Mouse (Mus musculus) erythroid progenitor cell, adult 5-6 weeks (primary cell): ENCODE results near the gene Rabep1. TPM values are rescaled to one million over a fixed set of nuclear protein-coding genes. Genes with fewer than 3 reads are reported as not detected.

Experiments
- ATAC-seq: replicated peaks from 2 replicates; pipeline ENCODE4 v1.8.0; 2016; ENCODE audit warnings: moderate number of reproducible peaks, mild to moderate bottlenecking, moderate TSS enrichment, inconsistent platforms; ENCODE audit not compliant: poor library complexity, low FRiP score, severe bottlenecking
- total RNA-seq, 2 experiments: library from RNA; stranded (forward) in 1 of 2; stranded (reverse) in 1 of 2; fragments of 150-400 nt in 1 of 2; fragments of 186-747, 209-891 nt in 1 of 2; gene quantifications; 2 replicates each; pipeline versions ENCODE4 v1.2.3 to v1.2.4; 2015 to 2017; ENCODE audit warnings: low replicate concordance in 2 of 2

Gene Rabep1
- total RNA-seq, 2 experiments from 2014 or later = 8.0 to 20.9 TPM

- peak; percentile 80 for ATAC-seq
Measured at GRCm38 (mm10) chr11:70969821-70970559, 125.4 kb downstream of the Rabep1 start, which contains the start of the genes Nup88 and Rpain. TSS of gene Nup88 (minus strand) at chr11:70969973. TSS of gene Rpain (plus strand) at chr11:70970213.

- peak; percentile 73 for ATAC-seq
Measured at GRCm38 (mm10) chr11:70970560-70971540, 126.3 kb downstream of the Rabep1 start.

- no peak for ATAC-seq
Measured at GRCm38 (mm10) chr11:70972586-70972985, 128.0 kb downstream of the Rabep1 start.

DNA sequence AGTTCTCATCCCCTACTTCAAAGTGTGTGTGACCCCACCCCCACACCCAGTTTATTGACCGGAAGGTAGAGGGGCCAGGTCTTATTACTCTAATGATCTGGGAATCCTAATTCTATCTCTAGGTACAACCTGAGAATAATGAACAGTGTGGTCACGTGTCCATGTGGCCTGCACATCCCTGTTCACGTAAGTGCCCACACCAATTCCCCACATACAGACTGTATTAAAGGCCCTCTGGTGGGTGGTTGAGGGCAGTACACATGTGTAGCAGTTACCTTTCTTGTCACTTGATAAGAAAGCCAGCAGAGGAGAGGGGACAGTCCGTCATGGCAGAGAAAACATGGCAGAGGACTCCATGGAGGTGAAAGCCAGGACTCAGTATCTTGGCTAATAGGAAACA is 129.4 kb downstream of the Rabep1 start:
- no peak for ATAC-seq

DNA sequence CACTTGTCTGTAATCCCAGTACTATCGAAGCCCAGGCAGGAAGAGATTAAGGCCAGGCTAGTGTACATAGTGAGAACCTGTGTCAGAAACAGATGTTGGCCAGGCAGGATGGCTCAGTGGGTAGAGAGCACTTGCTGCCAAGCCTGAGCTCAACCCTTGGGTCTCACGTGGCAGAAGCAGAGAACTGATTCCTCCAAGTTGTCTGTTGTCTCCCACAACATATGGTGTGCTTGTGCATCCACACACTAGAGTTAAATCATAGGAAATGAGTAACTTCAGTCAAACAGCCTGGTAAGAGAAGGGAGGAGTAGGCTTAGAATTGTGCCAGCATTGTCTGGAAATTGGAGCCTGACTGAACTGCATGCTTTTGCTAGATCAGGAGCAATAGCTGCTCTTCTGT is 130.6 kb downstream of the Rabep1 start:
- ATAC-seq = no peak

GRCm38 (mm10) chr11:70977293-70977692 is 132.7 kb downstream of the Rabep1 start:
- ATAC-seq = no peak

- ATAC-seq = no peak
Measured at GRCm38 (mm10) chr11:70980232-70980631, 135.7 kb downstream of the Rabep1 start.

DNA sequence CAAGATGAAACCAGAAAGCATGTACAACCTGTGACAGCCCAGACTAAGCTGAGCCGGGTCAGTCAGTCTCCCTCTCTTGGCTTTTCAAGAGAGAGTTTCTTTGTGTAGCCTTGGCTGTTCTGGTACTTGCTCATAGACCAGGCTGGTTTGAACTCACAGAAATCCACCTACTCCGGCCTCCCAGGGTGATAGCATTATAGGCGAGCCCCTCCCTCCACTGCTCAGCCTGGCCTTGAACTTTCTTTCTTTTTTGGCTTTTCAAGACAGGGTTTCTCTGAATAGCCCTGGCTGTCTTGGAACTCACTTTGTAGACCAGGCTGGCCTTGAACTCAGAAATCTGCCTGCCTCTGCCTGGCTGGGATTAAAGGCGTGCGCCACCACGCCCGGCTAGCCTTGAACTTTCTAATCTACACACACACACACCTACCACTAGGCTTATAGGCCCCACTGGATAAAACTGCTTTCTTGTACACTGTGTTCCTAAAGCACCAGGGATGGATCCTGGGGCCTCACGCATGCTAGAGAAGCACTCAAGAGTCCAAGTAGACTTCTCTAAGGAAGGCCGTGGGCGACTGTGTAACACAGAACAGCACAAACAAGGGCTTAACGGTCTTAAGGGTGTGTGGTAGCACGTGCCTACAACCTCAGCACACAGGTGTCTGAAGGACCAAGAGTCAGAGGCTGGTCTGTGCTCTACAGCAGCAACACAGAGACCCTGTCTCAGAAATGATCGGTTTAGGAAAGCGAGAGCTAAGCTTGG is 136.4 kb downstream of the Rabep1 start:
- no peak for ATAC-seq

DNA sequence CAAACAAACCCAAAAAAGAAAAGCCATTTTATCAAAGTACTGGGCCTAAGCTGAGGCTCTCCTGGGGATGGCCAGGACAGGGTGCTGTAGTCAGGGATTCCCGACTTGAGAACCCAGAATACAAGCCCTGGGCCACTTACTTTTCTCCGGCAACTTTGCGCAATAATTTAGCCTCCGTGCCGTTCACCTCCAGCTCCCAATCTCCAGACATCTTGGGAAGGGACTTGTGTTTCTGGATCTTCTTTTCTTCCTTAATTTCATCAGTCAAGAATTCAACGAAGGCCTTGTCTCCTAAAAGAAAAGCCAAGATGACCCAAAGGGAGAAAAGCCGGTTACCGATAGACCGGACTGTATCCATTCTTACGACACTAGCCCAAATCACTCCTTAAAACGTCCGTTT is 137.5 kb downstream of the Rabep1 start:
- no peak for ATAC-seq

- peak; percentile 99 for ATAC-seq
Measured at GRCm38 (mm10) chr11:70982557-70983228, 138.1 kb downstream of the Rabep1 start, which contains the start of gene C1qbp. TSS of gene C1qbp (minus strand) at chr11:70983026.

Other genes starting within 250 kb of the Rabep1 start
- gene 4930544D05Rik, start 228.9 kb upstream of the Rabep1 start, total RNA-seq (2015; ENCODE audit: low replicate concordance) = not detected in 2 replicates
- gene 4930544D05Rik, start 228.9 kb upstream of the Rabep1 start, total RNA-seq (2017; ENCODE audit: low replicate concordance) = not detected in 2 replicates
- not detected in 2 replicates for gene Chrne, start 225.6 kb upstream of the Rabep1 start, total RNA-seq (2015; ENCODE audit: low replicate concordance)
- gene Chrne, start 225.6 kb upstream of the Rabep1 start, total RNA-seq (2017; ENCODE audit: low replicate concordance) = not detected in 2 replicates
- 2.5 and 8.0 TPM in 2 replicates for gene Gp1ba, start 205.7 kb upstream of the Rabep1 start, total RNA-seq (2015; ENCODE audit: low replicate concordance)
- 1.1 TPM in 1 of 2 replicates, not detected in the other for gene Gp1ba, start 205.7 kb upstream of the Rabep1 start, total RNA-seq (2017; ENCODE audit: low replicate concordance)
- gene Rnf167, start 197.5 kb upstream of the Rabep1 start, total RNA-seq (2015; ENCODE audit: low replicate concordance) = 134 and 213 TPM in 2 replicates
- 115 and 117 TPM in 2 replicates for gene Rnf167, start 197.5 kb upstream of the Rabep1 start, total RNA-seq (2017; ENCODE audit: low replicate concordance)
- gene Slc25a11, start 197.3 kb upstream of the Rabep1 start, total RNA-seq (2015; ENCODE audit: low replicate concordance) = 24.9 and 26.0 TPM in 2 replicates
- 21.9 and 23.6 TPM in 2 replicates for gene Slc25a11, start 197.3 kb upstream of the Rabep1 start, total RNA-seq (2017; ENCODE audit: low replicate concordance)
- gene Pfn1, start 190.1 kb upstream of the Rabep1 start, total RNA-seq (2015; ENCODE audit: low replicate concordance) = 529 and 614 TPM in 2 replicates
- 132 and 200 TPM in 2 replicates for gene Pfn1, start 190.1 kb upstream of the Rabep1 start, total RNA-seq (2017; ENCODE audit: low replicate concordance)
- gene Eno3, start 187.6 kb upstream of the Rabep1 start, total RNA-seq (2015; ENCODE audit: low replicate concordance) = 5.4 and 14.8 TPM in 2 replicates
- 2.3 and 11.0 TPM in 2 replicates for gene Eno3, start 187.6 kb upstream of the Rabep1 start, total RNA-seq (2017; ENCODE audit: low replicate concordance)
- 36.9 and 38.6 TPM in 2 replicates for gene Spag7, start 175.4 kb upstream of the Rabep1 start, total RNA-seq (2015; ENCODE audit: low replicate concordance)
- gene Spag7, start 175.4 kb upstream of the Rabep1 start, total RNA-seq (2017; ENCODE audit: low replicate concordance) = 11.1 and 38.0 TPM in 2 replicates
- 4.7 and 17.6 TPM in 2 replicates for gene Camta2, start 156.7 kb upstream of the Rabep1 start, total RNA-seq (2015; ENCODE audit: low replicate concordance)
- 0.45 and 0.90 TPM in 2 replicates for gene Camta2, start 156.7 kb upstream of the Rabep1 start, total RNA-seq (2017; ENCODE audit: low replicate concordance)
- not detected in 2 replicates for gene Inca1, start 144.6 kb upstream of the Rabep1 start, total RNA-seq (2015; ENCODE audit: low replicate concordance)
- not detected in 2 replicates for gene Inca1, start 144.6 kb upstream of the Rabep1 start, total RNA-seq (2017; ENCODE audit: low replicate concordance)
- 1.1 and 1.7 TPM in 2 replicates for gene Kif1c, start 144.2 kb upstream of the Rabep1 start, total RNA-seq (2015; ENCODE audit: low replicate concordance)
- 2.7 and 3.6 TPM in 2 replicates for gene Kif1c, start 144.2 kb upstream of the Rabep1 start, total RNA-seq (2017; ENCODE audit: low replicate concordance)
- gene Zfp3, start 80.6 kb upstream of the Rabep1 start, total RNA-seq (2015; ENCODE audit: low replicate concordance) = 1.8 TPM in 1 of 2 replicates, not detected in the other
- 0.30 and 0.90 TPM in 2 replicates for gene Zfp3, start 80.6 kb upstream of the Rabep1 start, total RNA-seq (2017; ENCODE audit: low replicate concordance)
- not detected in 2 replicates for gene Scimp, start 32.2 kb upstream of the Rabep1 start, total RNA-seq (2015; ENCODE audit: low replicate concordance)
- not detected in 2 replicates for gene Scimp, start 32.2 kb upstream of the Rabep1 start, total RNA-seq (2017; ENCODE audit: low replicate concordance)
- 85.4 and 142 TPM in 2 replicates for gene Nup88, start 125.2 kb downstream of the Rabep1 start, total RNA-seq (2015; ENCODE audit: low replicate concordance)
- 93.7 and 128 TPM in 2 replicates for gene Nup88, start 125.2 kb downstream of the Rabep1 start, total RNA-seq (2017; ENCODE audit: low replicate concordance)
- gene Rpain, start 125.4 kb downstream of the Rabep1 start, total RNA-seq (2015; ENCODE audit: low replicate concordance) = 136 and 165 TPM in 2 replicates
- 47.1 and 102 TPM in 2 replicates for gene Rpain, start 125.4 kb downstream of the Rabep1 start, total RNA-seq (2017; ENCODE audit: low replicate concordance)
- gene C1qbp, start 138.2 kb downstream of the Rabep1 start, total RNA-seq (2015; ENCODE audit: low replicate concordance) = 87.2 and 106 TPM in 2 replicates
- 7.3 and 24.4 TPM in 2 replicates for gene C1qbp, start 138.2 kb downstream of the Rabep1 start, total RNA-seq (2017; ENCODE audit: low replicate concordance)
- 1.1 and 3.8 TPM in 2 replicates for gene Dhx33, start 159.7 kb downstream of the Rabep1 start, total RNA-seq (2015; ENCODE audit: low replicate concordance)
- 7.4 and 7.8 TPM in 2 replicates for gene Dhx33, start 159.7 kb downstream of the Rabep1 start, total RNA-seq (2017; ENCODE audit: low replicate concordance)
- gene Mis12, start 174.8 kb downstream of the Rabep1 start, total RNA-seq (2015; ENCODE audit: low replicate concordance) = 56.6 and 62.9 TPM in 2 replicates
- 69.3 and 137 TPM in 2 replicates for gene Mis12, start 174.8 kb downstream of the Rabep1 start, total RNA-seq (2017; ENCODE audit: low replicate concordance)
- gene Derl2, start 175.1 kb downstream of the Rabep1 start, total RNA-seq (2015; ENCODE audit: low replicate concordance) = 32.4 and 44.0 TPM in 2 replicates
- gene Derl2, start 175.1 kb downstream of the Rabep1 start, total RNA-seq (2017; ENCODE audit: low replicate concordance) = 25.0 and 30.2 TPM in 2 replicates
- not detected in 2 replicates for gene 6330403K07Rik, start 188.7 kb downstream of the Rabep1 start, total RNA-seq (2015; ENCODE audit: low replicate concordance)
- gene 6330403K07Rik, start 188.7 kb downstream of the Rabep1 start, total RNA-seq (2017; ENCODE audit: low replicate concordance) = not detected in 2 replicates